Mouse (Mus musculus): ENCODE measurements at regions not wholly inside any gene's neighbourhood (a gene's known extent, or its start where the extent isn't known, plus 50 kb on each side); places are given as distances from the start of the nearest gene placed in this dataset.

- WGBS, result 38% methylated on average over 9 of the region's 9 CpGs
- H3K27ac ChIP-seq, result peak overlapping the region; percentile 80
- peak; percentile 85 for ATAC-seq (ENCODE audit: insufficient read depth, low FRiP score, low read depth)
- peak overlapping the region; percentile 19; the same call in 1 of the 2 replicates for H3K4me2 ChIP-seq
- peaks cover 3% of the 10 kb centered on the region; the same call in 1 of the 2 replicates for H3K4me1 ChIP-seq
- no peaks in the 10 kb centered on the region for H3K36me3 ChIP-seq
- H3K27me3 ChIP-seq (replicated peaks), result no peaks in the 10 kb centered on the region
- H3K9ac ChIP-seq, result no peak overlapping the region
- H3K4me3 ChIP-seq (replicated peaks), result no peak overlapping the region
- no peaks in the 10 kb centered on the region for H3K9me3 ChIP-seq
These were observed 114.9 kb downstream of the Bcl2l11 start for GRCm38 (mm10) chr2:128240536-128241279.

DNA sequence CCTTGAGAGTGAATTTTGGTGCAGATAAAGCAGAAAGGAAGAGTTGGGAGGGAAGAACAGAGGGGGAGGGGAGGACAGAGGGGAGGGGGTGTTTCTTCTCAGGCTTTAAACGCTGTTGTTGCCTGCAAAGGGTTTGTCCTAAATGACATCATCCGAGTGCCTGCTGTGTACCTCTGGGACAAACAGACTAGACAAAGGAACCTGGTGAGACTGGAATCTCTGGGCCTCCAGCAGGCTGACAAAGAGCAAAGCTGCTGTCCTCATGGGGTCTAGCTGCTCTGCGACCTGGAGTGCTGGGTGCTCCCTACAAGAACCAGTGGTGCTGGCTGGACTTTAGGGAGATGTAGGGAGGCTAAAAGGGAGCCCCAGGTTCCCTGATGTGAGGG lies 115.4 kb downstream of the Bcl2l11 start:
- no peak overlapping the region for H3K4me3 ChIP-seq (replicated peaks)
- H3K4me1 ChIP-seq, result peaks cover 3% of the 10 kb centered on the region; the same call in 1 of the 2 replicates
- H3K36me3 ChIP-seq, result no peaks in the 10 kb centered on the region
- H3K4me2 ChIP-seq, result no peak overlapping the region
- H3K9me3 ChIP-seq, result no peaks in the 10 kb centered on the region
- 27% methylated on average over 3 of the region's 3 CpGs for WGBS
- no peak overlapping the region for H3K9ac ChIP-seq
- no peaks in the 10 kb centered on the region for H3K27me3 ChIP-seq (replicated peaks)
- peak overlapping the region; percentile 80 for H3K27ac ChIP-seq
- ATAC-seq (ENCODE audit: insufficient read depth, low FRiP score, low read depth), result no peak

- Histone ChIP-seq H3K9ac (no peak overlapping the region), H3K36me3 (no peaks in the 10 kb centered on the region), H3K4me1 (peaks cover 3% of the 10 kb centered on the region), H3K9me3 (no peaks in the 10 kb centered on the region), H3K27me3 (replicated peaks) (no peaks in the 10 kb centered on the region), H3K4me2 (no peak overlapping the region), H3K4me3 (replicated peaks) (no peak overlapping the region), H3K27ac (no peak overlapping the region)
- 75% methylated on average over 10 of the region's 10 CpGs for WGBS
- no peak for ATAC-seq (ENCODE audit: insufficient read depth, low FRiP score, low read depth)
These were observed 119.7 kb downstream of the Bcl2l11 start for GRCm38 (mm10) chr2:128245544-128245943.

- Histone ChIP-seq H3K4me1 (no peaks in the 10 kb centered on the region; the same call in 1 of the 2 replicates), H3K27ac (no peak overlapping the region), H3K4me2 (no peak overlapping the region), H3K27me3 (replicated peaks) (no peaks in the 10 kb centered on the region), H3K36me3 (no peaks in the 10 kb centered on the region), H3K9ac (no peak overlapping the region), H3K9me3 (no peaks in the 10 kb centered on the region), H3K4me3 (replicated peaks) (no peak overlapping the region)
- 34% methylated on average over 4 of the region's 4 CpGs for WGBS
- no peak for ATAC-seq (ENCODE audit: insufficient read depth, low FRiP score, low read depth)
These were observed 122.1 kb downstream of the Bcl2l11 start for GRCm38 (mm10) chr2:128247967-128248366.

DNA sequence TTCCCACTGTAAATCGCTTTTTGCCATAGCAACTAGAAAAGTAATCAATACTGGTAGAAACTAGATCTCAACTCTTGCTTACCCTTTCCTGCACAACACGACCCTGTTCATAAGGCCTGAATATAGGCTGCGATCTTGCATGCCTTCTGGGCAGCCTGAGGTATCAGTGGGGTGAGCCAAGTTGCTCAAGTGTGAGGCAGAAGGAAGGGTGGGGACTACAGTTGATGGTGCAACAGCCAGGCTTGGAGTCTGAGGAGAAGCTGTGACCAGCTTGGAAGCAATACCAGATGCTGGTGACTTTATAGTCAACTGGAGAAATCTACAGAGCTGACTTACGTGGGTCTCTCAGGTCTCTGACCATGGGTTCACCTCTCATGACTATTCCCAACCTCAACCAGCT lies 123.3 kb downstream of the Bcl2l11 start:
- Histone ChIP-seq H3K27ac (no peak overlapping the region), H3K9ac (no peak overlapping the region), H3K4me2 (no peak overlapping the region), H3K4me3 (replicated peaks) (no peak overlapping the region), H3K36me3 (no peaks in the 10 kb centered on the region), H3K27me3 (replicated peaks) (no peaks in the 10 kb centered on the region), H3K4me1 (no peaks in the 10 kb centered on the region; the same call in 1 of the 2 replicates), H3K9me3 (no peaks in the 10 kb centered on the region)
- no peak for ATAC-seq (ENCODE audit: insufficient read depth, low FRiP score, low read depth)
- WGBS, result 87% methylated on average over 4 of the region's 4 CpGs

- Histone ChIP-seq H3K4me3 (replicated peaks) (no peak overlapping the region), H3K9ac (no peak overlapping the region), H3K36me3 (no peaks in the 10 kb centered on the region), H3K4me1 (no peaks in the 10 kb centered on the region; the same call in 1 of the 2 replicates), H3K27ac (no peak overlapping the region), H3K9me3 (no peaks in the 10 kb centered on the region), H3K4me2 (no peak overlapping the region), H3K27me3 (replicated peaks) (no peaks in the 10 kb centered on the region)
- 85% methylated on average over 2 of the region's 2 CpGs for WGBS
- ATAC-seq (ENCODE audit: insufficient read depth, low FRiP score, low read depth), result no peak
These were observed 123.8 kb downstream of the Bcl2l11 start for GRCm38 (mm10) chr2:128249607-128250006.

DNA sequence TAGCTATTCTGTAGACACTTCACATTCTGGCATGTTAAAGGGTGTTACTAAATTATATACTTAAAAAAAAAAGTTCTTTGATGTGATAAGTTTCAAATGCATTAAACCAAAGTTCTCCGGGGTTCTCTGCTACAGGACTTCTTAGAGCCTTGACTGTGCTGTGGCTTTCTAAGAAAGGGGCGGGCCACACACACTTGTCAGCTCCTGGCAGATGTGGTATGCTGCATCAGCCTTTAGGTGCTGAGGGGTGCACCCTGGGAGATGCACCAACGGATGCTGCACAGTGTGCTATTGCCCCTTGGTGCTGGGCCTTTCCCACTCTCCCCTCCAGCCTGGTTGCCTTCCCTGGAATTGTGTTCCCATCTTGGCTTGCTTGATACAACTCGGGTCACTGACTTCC lies 125.0 kb downstream of the Bcl2l11 start:
- H3K9ac ChIP-seq, result no peak overlapping the region
- H3K27ac ChIP-seq, result no peak overlapping the region
- H3K4me2 ChIP-seq, result no peak overlapping the region
- ATAC-seq (ENCODE audit: insufficient read depth, low FRiP score, low read depth), result no peak
- no peaks in the 10 kb centered on the region; the same call in 1 of the 2 replicates for H3K4me1 ChIP-seq
- WGBS, result 71% methylated on average over 4 of the region's 4 CpGs
- H3K9me3 ChIP-seq, result no peaks in the 10 kb centered on the region
- H3K36me3 ChIP-seq, result no peaks in the 10 kb centered on the region
- no peak overlapping the region for H3K4me3 ChIP-seq (replicated peaks)
- H3K27me3 ChIP-seq (replicated peaks), result no peaks in the 10 kb centered on the region

GRCm38 (mm10) chr2:128256651-128257050 lies 130.8 kb downstream of the Bcl2l11 start:
- no peak overlapping the region for H3K4me2 ChIP-seq
- 51% methylated on average over 6 of the region's 6 CpGs for WGBS
- no peak overlapping the region for H3K4me3 ChIP-seq (replicated peaks)
- H3K9ac ChIP-seq, result no peak overlapping the region
- H3K27me3 ChIP-seq (replicated peaks), result no peaks in the 10 kb centered on the region
- H3K36me3 ChIP-seq, result no peaks in the 10 kb centered on the region
- no peaks in the 10 kb centered on the region; the same call in 1 of the 2 replicates for H3K4me1 ChIP-seq
- H3K27ac ChIP-seq, result no peak overlapping the region
- H3K9me3 ChIP-seq, result no peaks in the 10 kb centered on the region
- peak; percentile 53; the same call in 1 of the 2 replicates for ATAC-seq (ENCODE audit: insufficient read depth, low FRiP score, low read depth)

GRCm38 (mm10) chr2:128257262-128257661 lies 131.4 kb downstream of the Bcl2l11 start:
- Histone ChIP-seq H3K27ac (no peak overlapping the region), H3K4me1 (no peaks in the 10 kb centered on the region; the same call in 1 of the 2 replicates), H3K36me3 (no peaks in the 10 kb centered on the region), H3K4me2 (no peak overlapping the region), H3K27me3 (replicated peaks) (no peaks in the 10 kb centered on the region), H3K4me3 (replicated peaks) (no peak overlapping the region), H3K9me3 (no peaks in the 10 kb centered on the region), H3K9ac (no peak overlapping the region)
- 66% methylated on average over 9 of the region's 9 CpGs for WGBS
- no peak for ATAC-seq (ENCODE audit: insufficient read depth, low FRiP score, low read depth)

GRCm38 (mm10) chr2:128263880-128264279 lies 138.0 kb downstream of the Bcl2l11 start:
- Histone ChIP-seq H3K4me2 (no peak overlapping the region), H3K4me1 (no peaks in the 10 kb centered on the region), H3K27ac (peak overlapping the region; percentile 82; the same call in 1 of the 2 replicates), H3K4me3 (replicated peaks) (no peak overlapping the region), H3K27me3 (replicated peaks) (no peaks in the 10 kb centered on the region), H3K36me3 (no peaks in the 10 kb centered on the region), H3K9ac (no peak overlapping the region), H3K9me3 (no peaks in the 10 kb centered on the region)
- 84% methylated on average over 3 of the region's 3 CpGs for WGBS
- ATAC-seq (ENCODE audit: insufficient read depth, low FRiP score, low read depth), result no peak

DNA sequence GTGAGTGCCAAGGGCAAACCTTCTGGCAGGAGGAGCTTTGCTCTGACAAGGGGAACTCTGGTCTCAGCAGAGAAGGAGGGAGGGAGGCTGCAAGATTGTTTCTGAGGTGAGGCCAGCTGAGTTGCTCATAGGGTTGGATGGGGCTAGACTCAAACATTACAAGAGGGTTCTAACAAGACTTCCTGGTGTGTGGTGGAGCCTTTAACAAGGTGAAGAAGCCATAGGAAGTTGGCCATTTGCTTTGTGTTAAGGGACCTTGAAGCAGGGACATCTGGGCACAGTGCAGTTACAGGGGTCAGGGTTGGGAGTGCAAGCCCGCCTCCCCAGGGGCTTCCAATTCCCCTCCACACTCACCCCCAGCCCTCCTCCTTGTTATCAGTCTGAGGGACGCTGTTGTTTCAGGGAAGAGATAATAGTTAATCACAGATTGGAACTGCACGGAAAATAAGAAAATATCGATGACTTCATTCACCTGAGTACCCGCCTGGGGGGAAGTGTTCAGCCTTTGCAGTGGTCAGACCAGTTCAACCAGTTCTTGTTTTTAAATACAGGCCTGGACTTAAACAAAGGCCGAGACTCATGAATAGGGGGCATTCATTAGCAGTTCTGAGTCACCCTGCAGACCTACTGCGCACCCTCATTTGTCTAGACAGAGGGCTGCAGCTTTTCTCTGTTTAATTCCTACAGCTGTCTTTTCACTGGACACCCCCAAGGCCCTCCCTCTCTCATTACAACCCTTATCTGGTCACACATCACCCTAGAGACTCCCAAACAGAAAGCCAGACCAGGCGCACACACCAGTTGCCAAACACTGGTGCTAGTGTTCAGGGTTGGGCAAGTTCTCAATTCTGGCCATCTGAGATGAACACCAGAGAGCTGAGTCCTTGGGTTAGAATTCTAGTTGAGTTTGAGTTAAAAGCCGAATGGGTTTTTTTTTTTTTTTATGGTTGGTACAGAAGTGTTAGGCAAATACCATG lies 139.5 kb downstream of the Bcl2l11 start:
- Histone ChIP-seq H3K27ac (peak overlapping the region; percentile 82), H3K36me3 (no peaks in the 10 kb centered on the region), H3K4me2 (no peak overlapping the region), H3K9me3 (no peaks in the 10 kb centered on the region), H3K27me3 (replicated peaks) (no peaks in the 10 kb centered on the region), H3K4me1 (no peaks in the 10 kb centered on the region), H3K4me3 (replicated peaks) (no peak overlapping the region), H3K9ac (no peak overlapping the region)
- peak; percentile 93 for ATAC-seq (ENCODE audit: insufficient read depth, low FRiP score, low read depth)
- 39% methylated on average over 9 of the region's 9 CpGs for WGBS
